Comparison of ENCODE assay signal across 8 mouse cellular contexts in the genomic region with DNA sequence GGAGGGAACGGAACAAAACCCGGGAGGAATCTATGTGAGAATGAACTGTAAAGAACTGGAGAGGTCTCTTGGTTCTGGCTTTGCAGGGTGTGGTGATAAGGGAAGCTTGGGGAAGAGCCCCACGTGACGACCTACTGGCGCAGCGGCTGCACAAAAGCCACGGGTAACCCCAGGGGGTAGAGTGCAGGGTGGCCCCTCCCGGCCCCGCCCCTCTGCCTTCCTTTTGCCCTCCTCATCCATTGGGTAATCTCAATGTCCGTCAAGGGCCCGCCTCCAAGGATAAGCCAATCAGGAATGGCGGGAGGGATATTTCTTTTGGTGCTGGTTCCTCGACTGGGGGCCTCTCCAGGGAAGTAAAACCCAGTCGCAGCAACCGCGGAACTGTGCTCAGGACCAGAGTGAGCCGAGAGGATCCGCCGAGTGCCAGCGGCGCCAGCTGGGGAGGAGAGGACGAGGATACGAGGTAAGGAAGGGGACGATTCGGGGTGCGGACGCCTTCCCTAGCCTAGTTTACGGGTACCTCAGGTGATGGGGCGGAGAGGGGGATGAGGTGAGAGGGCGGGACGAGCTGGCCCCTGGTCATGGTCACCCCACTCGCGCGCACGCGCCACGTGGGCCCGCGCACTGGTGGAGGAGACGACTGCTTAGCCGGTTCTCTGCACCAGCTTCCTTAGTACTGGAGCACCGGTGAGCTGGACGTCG. TPM values are rescaled to one million over a fixed set of nuclear protein-coding genes. Genes with fewer than 3 reads are reported as not detected.
DNase-seq lines count a peak whose midpoint lies in the region; ATAC-seq lines count a peak whose summit lies in the region.

TSS of gene Pdp2 (plus strand) at position 319 of the 702 bp plus-strand sequence.

- peak within 1 kb of the TSS; percentile 72 for H3K9ac ChIP-seq in hindbrain, embryonic 11.5 days (ENCODE audit: low read depth, low read length)

- DNase-seq in Muller cell, postnatal 12 days (ENCODE audit: inconsistent ontology term): peak; percentile 95
- peak; percentile 94 for DNase-seq in cerebellum, adult 9-11 months
- peak; percentile 88 to 97 for DNase-seq in frontal cortex, adult 2 months (ENCODE audit: extremely low spot score in 1 of 2, low spot score in 1 of 2)
- peak; percentile 91 for DNase-seq in hindbrain, embryonic 11.5 days (ENCODE audit: low spot score)
- peak; percentile 93 for DNase-seq in layer of hippocampus, postnatal 10 days (ENCODE audit: low spot score in 2 of 2)
- DNase-seq in lung, postnatal 10 days: peak; percentile 93
- DNase-seq in ovary, postnatal 36 days (ENCODE audit: low spot score): peak; percentile 86
- peak; percentile 95 for DNase-seq in thymus, postnatal 25 days

- no peaks in the 10 kb centered on the region for H3K27me3 ChIP-seq in hindbrain, embryonic 11.5 days (ENCODE audit: control insufficient read depth, insufficient read depth, low read length)

- peak; percentile 99 for ATAC-seq in hindbrain, embryonic 11.5 days (ENCODE audit: low FRiP score)

- H3K4me3 ChIP-seq in hindbrain, embryonic 11.5 days (ENCODE audit: low read depth, low read length): peak within 1 kb of the TSS; percentile 68

- WGBS in hindbrain, embryonic 11.5 days: 1% methylated on average over 43 of the region's 44 CpGs

- 0 out of 2 replicates have a peak, but pooled peaks cover 5% of the 10 kb centered on the region for H3K36me3 ChIP-seq in hindbrain, embryonic 11.5 days (ENCODE audit: control insufficient read depth, insufficient read depth, low read length)

- H3K27ac ChIP-seq in hindbrain, embryonic 11.5 days (ENCODE audit: low read depth, low read length): peak within 1 kb of the TSS; percentile 60; the same call in 1 of the 2 replicates

- no peaks in the 10 kb centered on the region for H3K4me1 ChIP-seq in hindbrain, embryonic 11.5 days (replicated peaks; ENCODE audit: control insufficient read depth, insufficient read depth, low read length)

- H3K9me3 ChIP-seq in hindbrain, embryonic 11.5 days (ENCODE audit: control insufficient read depth, low read length): no peaks in the 10 kb centered on the region

- peak within 1 kb of the TSS; percentile 74 for H3K4me2 ChIP-seq in hindbrain, embryonic 11.5 days (replicated peaks; ENCODE audit: low read depth, low read length)

RNA-seq across cellular contexts. Expression of gene Pdp2, which starts in this region (rescaled TPM):
- 4.6 and 5.5 TPM in 2 replicates for polyA plus RNA-seq in frontal cortex, adult 2 months (2012; rRNA removed)
- polyA plus RNA-seq in hindbrain, embryonic 11.5 days (2014; fragmentation: Nextera tagmentation; extraction: Ambion mirVana): 14.4 and 17.1 TPM in 2 replicates
- 1 to 10 TPM; 9.0 to 9.2 TPM for total RNA-seq in layer of hippocampus, postnatal 10 days (2021)

Comparison
In these comparisons a context has a peak if more than half of its experiments do, and no peak if none do; other contexts are left out.
1. Peak in every context shown above with its lines: DNase-seq, ATAC-seq, H3K4me3 ChIP-seq and H3K27ac ChIP-seq.